Mouse (Mus musculus) kidney, adult 2 months (tissue): Measurements from ENCODE around the gene Ksr1.

Source experiments
- CTCF ChIP-seq: fragments of 200-500 bp; conservative IDR thresholded peaks from 2 replicates; pipeline ENCODE4 v1.5.1; 2011; ENCODE audit warnings: low read depth, mild to moderate bottlenecking, control low read depth, low read length, moderate library complexity, mixed read lengths; ENCODE audit not compliant: insufficient read depth, insufficient read length
- POLR2A ChIP-seq: fragments of 200-500 bp; IDR thresholded peaks from one replicate; pipeline ENCODE4 v1.6.1; 2011; ENCODE audit warnings: low read depth, low read length, control low read depth

- no peak for TF ChIP-seq CTCF
- TF ChIP-seq POLR2A = no peak
Observed at GRCm38 (mm10) chr11:79016236-79016635, 130.0 kb downstream of the Ksr1 start.
